Mouse (Mus musculus) forebrain, postnatal 0 days (tissue): ENCODE measurements around the gene Sgip1. TPM values are rescaled to one million over a fixed set of nuclear protein-coding genes. Genes with fewer than 3 reads are reported as not detected.

ENCODE experiments used
- ATAC-seq: fragments of 200-750 bp; cut with Nextera tagmentation; 2 replicates; pipeline ENCODE4 v1.8.0; 2017; ENCODE audit warnings: mild to moderate bottlenecking, moderate library complexity
- DNase-seq: peaks from one replicate; pipeline ENCODE4 v3.0.0-alpha.2; 2015
- H3K27ac ChIP-seq: fragments of 300-500 bp; sonication (generic); 2 replicates; pipeline ENCODE4 v1.5.1; 2014; ENCODE audit warnings: low read depth, mild to moderate bottlenecking, antibody characterized with exemption, low read length, moderate library complexity, mixed read lengths
- H3K27me3 ChIP-seq: fragments of 300-500 bp; sonication (generic); 2 replicates; pipeline ENCODE4 v1.6.1; 2014; ENCODE audit warnings: mild to moderate bottlenecking, low read length, mixed read lengths; ENCODE audit not compliant: insufficient read depth
- H3K36me3 ChIP-seq: fragments of 300-500 bp; sonication (generic); 2 replicates; pipeline ENCODE4 v1.6.1; 2014; ENCODE audit warnings: mild to moderate bottlenecking, moderate library complexity; ENCODE audit not compliant: insufficient read depth
- H3K4me1 ChIP-seq: fragments of 300-500 bp; sonication (generic); 2 replicates; pipeline ENCODE4 v1.6.1; 2014; ENCODE audit warnings: antibody characterized with exemption; ENCODE audit not compliant: insufficient read depth
- H3K4me2 ChIP-seq: fragments of 300-500 bp; sonication (generic); 2 replicates; pipeline ENCODE4 v1.6.1; 2014; ENCODE audit warnings: low read depth, mild to moderate bottlenecking, moderate library complexity
- H3K4me3 ChIP-seq: fragments of 300-500 bp; sonication (generic); 2 replicates; pipeline ENCODE4 v1.5.1; 2014; ENCODE audit warnings: low read depth, low read length, mixed read lengths
- H3K9ac ChIP-seq: fragments of 300-500 bp; sonication (generic); 2 replicates; pipeline ENCODE4 v1.6.1; 2014; ENCODE audit warnings: mild to moderate bottlenecking
- H3K9me3 ChIP-seq: fragments of 300-500 bp; sonication (generic); 2 replicates; pipeline ENCODE4 v1.6.1; 2016; ENCODE audit warnings: low read length
- CTCF ChIP-seq: sonication (generic); IDR thresholded peaks from 2 replicates; pipeline ENCODE4 v1.5.1; 2016; ENCODE audit warnings: antibody characterized with exemption, control low read depth, low read depth
- WGBS: fragments of 180-500 bp; shearing (Covaris S2); extraction: QIAGEN DNeasy Blood & Tissue Kit; methylation state at CpG from one replicate; pipeline ENCODE4 v1.1.7; 2014; 5-methylcytosine and 5-hydroxymethylcytosine counted together
- polyA plus RNA-seq: library from polyadenylated mRNA; unstranded; fragments of >200 nt; fragmentation: Nextera tagmentation; extraction: Ambion mirVana; gene quantifications from 2 replicates; pipeline ENCODE4 v1.2.1, GENCODE M21; 2015
- total RNA-seq: library from RNA; depleted of rRNA; stranded (reverse); fragments of >200 nt; gene quantifications from 2 replicates; pipeline ENCODE4 v1.2.3, GENCODE M21; 2014

The Sgip1 gene
- total and polyA plus RNA-seq, 2 experiments from 2014 or later = 59.4 to 61.4 TPM

DNA sequence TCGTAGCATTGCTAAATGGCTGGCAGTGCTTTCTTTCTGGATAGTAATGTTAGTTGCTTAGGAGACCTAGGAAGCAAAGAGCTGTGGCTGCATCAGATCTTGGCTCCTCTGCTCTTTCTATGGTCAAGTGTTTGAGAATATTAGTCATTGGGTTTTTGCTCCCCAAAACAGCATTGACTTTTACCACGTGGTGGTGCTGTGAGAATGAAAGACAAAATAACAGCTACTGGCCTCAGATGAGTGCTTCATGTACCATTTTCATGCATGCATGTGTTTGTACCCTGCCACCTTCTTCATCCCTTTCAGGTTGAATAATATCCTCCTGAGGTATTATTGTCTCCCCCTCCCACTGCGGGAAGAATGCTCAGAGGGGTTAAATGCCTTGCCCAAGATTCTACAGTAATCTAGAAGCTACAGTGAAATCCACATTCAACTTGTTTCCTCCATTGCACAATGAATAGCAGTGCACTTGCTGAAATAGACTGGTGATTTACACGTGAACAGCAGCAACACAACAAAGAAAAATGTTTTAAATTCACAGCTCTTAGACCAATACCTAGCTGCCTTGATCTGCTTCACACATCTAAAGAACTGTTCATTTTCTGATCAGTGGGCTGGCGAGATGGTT lies 172.7 kb downstream of the Sgip1 start:
- Histone ChIP-seq H3K27ac (no peak overlapping the region), H3K9ac (no peak overlapping the region), H3K27me3 (no peaks in the 10 kb centered on the region), H3K4me1 (no peaks in the 10 kb centered on the region), H3K4me3 (no peak overlapping the region), H3K4me2 (no peak overlapping the region), H3K9me3 (no peaks in the 10 kb centered on the region), H3K36me3 (peaks cover 23% of the 10 kb centered on the region)
- 64% methylated on average over 5 of the region's 5 CpGs for WGBS
- no peak for ATAC-seq
- DNase-seq = no peak
- peak; percentile 7; the same call in 1 of the 2 replicates for TF ChIP-seq CTCF

DNA sequence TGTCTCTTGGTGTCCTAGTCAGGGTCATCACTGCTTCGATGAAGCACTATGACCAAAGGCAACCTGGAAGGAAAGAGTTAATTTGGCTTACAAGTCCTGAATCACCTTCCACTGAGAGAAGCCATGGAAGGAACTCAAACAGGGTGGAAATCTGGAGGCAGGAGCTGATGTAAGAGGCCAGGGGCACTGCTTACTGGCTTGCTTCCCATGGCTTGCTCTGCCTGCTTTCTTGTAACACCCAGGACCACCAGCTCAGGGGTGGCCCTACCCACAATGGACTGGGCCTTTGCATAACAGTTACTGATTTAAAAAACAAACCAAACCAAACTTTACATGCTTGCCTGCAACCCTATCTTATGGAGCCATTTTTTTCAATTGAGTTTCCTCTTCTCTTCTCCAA lies 177.1 kb downstream of the Sgip1 start:
- Histone ChIP-seq H3K9me3 (no peaks in the 10 kb centered on the region), H3K4me2 (no peak overlapping the region), H3K27me3 (no peaks in the 10 kb centered on the region), H3K36me3 (peaks cover 46% of the 10 kb centered on the region), H3K9ac (no peak overlapping the region), H3K4me1 (no peaks in the 10 kb centered on the region), H3K27ac (no peak overlapping the region), H3K4me3 (no peak overlapping the region)
- no peak for TF ChIP-seq CTCF
- 100% methylated on average over 1 of the region's 1 CpGs for WGBS
- ATAC-seq (no peak), DNase-seq (no peak)

DNA sequence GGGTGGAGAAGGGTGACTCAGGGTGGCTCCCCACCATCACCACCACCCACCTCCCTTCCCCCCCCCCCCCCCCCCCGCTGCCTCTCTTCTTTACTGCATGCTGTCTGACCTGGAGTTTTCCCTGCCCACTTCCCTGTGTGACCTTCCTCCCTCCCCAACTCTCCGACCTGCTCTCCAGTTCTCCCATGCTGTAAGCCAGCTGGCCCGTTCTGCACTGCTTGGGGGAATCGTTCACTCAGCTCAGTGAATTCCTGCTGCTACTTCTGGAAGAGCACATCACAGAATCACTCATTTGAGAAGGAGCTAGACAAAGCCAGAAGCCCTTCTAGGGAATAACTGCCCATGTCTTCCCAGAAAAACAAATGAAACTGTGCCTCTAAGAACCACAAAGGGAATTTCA lies 188.4 kb downstream of the Sgip1 start:
- H3K4me3 ChIP-seq = no peak overlapping the region
- H3K4me1 ChIP-seq = no peaks in the 10 kb centered on the region
- H3K9ac ChIP-seq = no peak overlapping the region
- H3K4me2 ChIP-seq = no peak overlapping the region
- no peak for TF ChIP-seq CTCF
- peaks cover 35% of the 10 kb centered on the region for H3K36me3 ChIP-seq
- 43% methylated on average over 3 of the region's 4 CpGs for WGBS
- no peak for ATAC-seq
- DNase-seq = no peak
- no peaks in the 10 kb centered on the region for H3K27me3 ChIP-seq
- H3K27ac ChIP-seq = no peak overlapping the region
- no peaks in the 10 kb centered on the region for H3K9me3 ChIP-seq

DNA sequence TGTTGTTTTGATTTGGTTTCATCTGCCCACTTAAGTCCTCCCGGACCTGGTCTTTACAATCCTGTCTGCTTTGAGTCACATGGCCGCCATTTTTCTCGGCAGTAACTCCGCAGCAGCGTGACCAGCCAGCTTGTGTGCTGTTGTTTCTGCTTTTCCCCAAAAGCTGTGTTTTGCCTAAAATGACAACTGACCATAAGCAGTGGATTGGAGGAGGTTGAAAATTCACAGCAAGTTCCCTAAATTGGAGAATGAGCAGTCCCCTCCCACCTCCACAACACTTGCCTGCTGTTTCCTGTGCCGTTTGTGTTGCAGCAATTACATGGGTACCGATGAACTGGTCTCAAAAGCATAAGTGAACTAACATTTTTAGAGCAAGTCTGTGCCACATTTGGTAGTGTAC lies 189.6 kb downstream of the Sgip1 start:
- ATAC-seq = no peak
- Histone ChIP-seq H3K4me2 (no peak overlapping the region), H3K9ac (no peak overlapping the region), H3K27ac (no peak overlapping the region), H3K36me3 (peaks cover 35% of the 10 kb centered on the region), H3K9me3 (no peaks in the 10 kb centered on the region), H3K27me3 (no peaks in the 10 kb centered on the region), H3K4me3 (no peak overlapping the region), H3K4me1 (no peaks in the 10 kb centered on the region)
- 85% methylated on average over 7 of the region's 7 CpGs for WGBS
- no peak for DNase-seq
- TF ChIP-seq CTCF = no peak

DNA sequence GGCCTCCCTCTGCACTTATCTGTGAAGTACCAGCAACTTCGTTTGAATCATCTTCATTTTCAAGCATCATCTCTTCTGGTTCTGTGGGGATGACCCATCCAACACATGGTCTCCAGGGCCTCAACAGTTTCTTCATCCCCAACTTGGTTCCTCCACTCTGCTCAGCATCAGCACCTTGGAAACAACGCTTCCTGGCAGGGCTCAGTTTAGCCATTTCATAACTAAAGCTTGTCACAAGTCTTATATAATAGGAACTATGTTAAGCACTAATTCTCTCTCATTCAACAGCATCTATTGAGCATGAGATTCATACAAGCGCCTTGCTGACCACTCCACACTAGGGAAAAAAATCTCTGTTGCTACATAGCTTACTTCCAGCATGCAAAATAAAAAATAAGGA lies 199.2 kb downstream of the Sgip1 start:
- no peak overlapping the region for H3K4me3 ChIP-seq
- ATAC-seq (no peak), DNase-seq (no peak)
- H3K9me3 ChIP-seq = no peaks in the 10 kb centered on the region
- WGBS = 76% methylated on average over 3 of the region's 3 CpGs
- no peaks in the 10 kb centered on the region for H3K4me1 ChIP-seq
- H3K4me2 ChIP-seq = no peak overlapping the region
- TF ChIP-seq CTCF = no peak
- no peak overlapping the region for H3K27ac ChIP-seq
- no peak overlapping the region for H3K9ac ChIP-seq
- peaks cover 16% of the 10 kb centered on the region for H3K36me3 ChIP-seq
- H3K27me3 ChIP-seq = no peaks in the 10 kb centered on the region

DNA sequence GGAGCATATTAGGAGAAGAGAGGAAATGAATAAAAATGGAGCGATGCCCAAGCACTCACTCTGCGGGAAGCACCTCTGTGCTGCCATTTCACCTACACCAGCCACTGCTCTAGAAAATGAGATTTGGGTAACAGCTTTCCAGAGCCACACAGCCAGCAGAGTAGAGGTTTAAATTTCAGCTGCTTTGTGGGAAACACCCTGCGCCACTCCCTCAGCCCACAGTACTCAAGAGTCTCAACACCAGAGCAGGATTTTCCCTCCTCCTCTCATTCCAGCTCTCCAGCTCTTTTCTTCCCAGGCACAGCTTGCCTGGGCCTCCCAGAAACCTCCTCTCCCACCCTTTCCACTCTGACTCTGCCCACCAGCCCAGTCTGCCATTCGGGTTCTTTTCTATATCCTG lies 199.6 kb downstream of the Sgip1 start:
- H3K4me1 ChIP-seq = no peaks in the 10 kb centered on the region
- no peak overlapping the region for H3K9ac ChIP-seq
- no peak overlapping the region for H3K4me3 ChIP-seq
- peaks cover 16% of the 10 kb centered on the region for H3K36me3 ChIP-seq
- no peak for ATAC-seq
- WGBS = 94% methylated on average over 4 of the region's 4 CpGs
- TF ChIP-seq CTCF = no peak
- no peak overlapping the region for H3K4me2 ChIP-seq
- H3K9me3 ChIP-seq = no peaks in the 10 kb centered on the region
- no peak for DNase-seq
- no peak overlapping the region for H3K27ac ChIP-seq
- no peaks in the 10 kb centered on the region for H3K27me3 ChIP-seq

DNA sequence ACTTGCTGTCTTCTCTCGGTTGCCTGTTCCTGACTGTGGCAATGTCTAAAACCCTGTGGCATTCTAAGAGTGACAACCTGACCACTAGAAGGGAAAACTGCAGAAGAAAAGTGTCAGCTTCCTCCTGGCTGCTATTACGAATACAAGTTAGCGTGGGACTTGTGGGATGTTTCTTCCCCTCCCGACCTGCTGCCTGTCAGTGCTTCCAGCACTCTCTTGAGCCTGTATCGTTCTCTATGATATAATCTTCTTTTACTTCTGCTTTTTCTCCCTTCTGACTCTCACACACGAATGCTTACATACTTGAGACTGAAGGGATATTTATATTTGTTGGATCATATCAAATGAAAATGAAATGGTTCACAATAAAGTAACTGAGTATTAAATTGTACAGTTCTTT lies 203.2 kb downstream of the Sgip1 start:
- DNase-seq (no peak), ATAC-seq (no peak)
- no peak overlapping the region for H3K27ac ChIP-seq
- no peaks in the 10 kb centered on the region for H3K9me3 ChIP-seq
- no peak overlapping the region for H3K4me2 ChIP-seq
- H3K4me1 ChIP-seq = no peaks in the 10 kb centered on the region
- no peak for TF ChIP-seq CTCF
- 79% methylated on average over 6 of the region's 6 CpGs for WGBS
- peaks cover 17% of the 10 kb centered on the region for H3K36me3 ChIP-seq
- H3K27me3 ChIP-seq = no peaks in the 10 kb centered on the region
- no peak overlapping the region for H3K4me3 ChIP-seq
- no peak overlapping the region for H3K9ac ChIP-seq
